Mouse (Mus musculus) embryonic facial prominence, embryonic 11.5 days (tissue): ENCODE data around the gene Mst1r. TPM values are rescaled to one million over a fixed set of nuclear protein-coding genes. Genes with fewer than 3 reads are reported as not detected.

Source experiments
- ATAC-seq: fragments of 200-750 bp; cut with Nextera tagmentation; replicated peaks from 2 replicates; pipeline ENCODE4 v1.8.0; 2017; ENCODE audit warnings: low read depth; ENCODE audit not compliant: insufficient number of reproducible peaks, low FRiP score, low TSS enrichment
- DNase-seq: peaks from one replicate; pipeline ENCODE4 v3.0.0-alpha.2; 2015; ENCODE audit warnings: low spot score
- H3K27ac ChIP-seq: fragments of 300-500 bp; sonication (generic); replicated peaks from 2 replicates; pipeline ENCODE4 v1.5.1; 2014; ENCODE audit warnings: mild to moderate bottlenecking, low read depth, low read length, control low read depth
- H3K27me3 ChIP-seq: fragments of 300-500 bp; sonication (generic); 2 replicates; pipeline ENCODE4 v1.6.1; 2014; ENCODE audit warnings: mild to moderate bottlenecking, low read length, moderate library complexity, mixed read lengths; ENCODE audit not compliant: control insufficient read depth, insufficient read depth
- H3K36me3 ChIP-seq: fragments of 300-500 bp; sonication (generic); replicated peaks from 2 replicates; pipeline ENCODE4 v1.6.1; 2014; ENCODE audit warnings: low read depth, mild to moderate bottlenecking, low read length, moderate library complexity, mixed read lengths; ENCODE audit not compliant: control insufficient read depth, insufficient read depth
- H3K4me1 ChIP-seq: fragments of 300-500 bp; sonication (generic); 2 replicates; pipeline ENCODE4 v1.6.1; 2014; ENCODE audit warnings: low read length, mixed read lengths; ENCODE audit not compliant: control insufficient read depth, insufficient read depth
- H3K4me2 ChIP-seq: fragments of 300-500 bp; sonication (generic); 2 replicates; pipeline ENCODE4 v1.6.1; 2014; ENCODE audit warnings: low read depth, mild to moderate bottlenecking, control low read depth, low read length, moderate library complexity
- H3K4me3 ChIP-seq: fragments of 300-500 bp; sonication (generic); 2 replicates; pipeline ENCODE4 v1.5.1; 2014; ENCODE audit warnings: low read depth, low read length, control low read depth
- H3K9ac ChIP-seq: fragments of 300-500 bp; sonication (generic); replicated peaks from 2 replicates; pipeline ENCODE4 v1.6.1; 2014; ENCODE audit warnings: mild to moderate bottlenecking, control low read depth, low read length
- H3K9me3 ChIP-seq: fragments of 300-500 bp; sonication (generic); replicated peaks from 2 replicates; pipeline ENCODE4 v1.6.1; 2016; ENCODE audit warnings: mild to moderate bottlenecking, low read length, inconsistent platforms, mixed read lengths; ENCODE audit not compliant: control insufficient read depth
- WGBS: fragments of 180-500 bp; shearing (Covaris S2); extraction: QIAGEN DNeasy Blood & Tissue Kit; methylation state at CpG from one replicate; pipeline ENCODE4 v1.1.7; 2014; 5-methylcytosine and 5-hydroxymethylcytosine counted together
- polyA plus RNA-seq: library from polyadenylated mRNA; unstranded; fragments of >200 nt; fragmentation: Nextera tagmentation; extraction: Ambion mirVana; gene quantifications from 2 replicates; pipeline ENCODE4 v1.2.1, GENCODE M21; 2014

The Mst1r gene
- polyA plus RNA-seq, 1 experiment from 2014 or later: 0.49 TPM

DNA sequence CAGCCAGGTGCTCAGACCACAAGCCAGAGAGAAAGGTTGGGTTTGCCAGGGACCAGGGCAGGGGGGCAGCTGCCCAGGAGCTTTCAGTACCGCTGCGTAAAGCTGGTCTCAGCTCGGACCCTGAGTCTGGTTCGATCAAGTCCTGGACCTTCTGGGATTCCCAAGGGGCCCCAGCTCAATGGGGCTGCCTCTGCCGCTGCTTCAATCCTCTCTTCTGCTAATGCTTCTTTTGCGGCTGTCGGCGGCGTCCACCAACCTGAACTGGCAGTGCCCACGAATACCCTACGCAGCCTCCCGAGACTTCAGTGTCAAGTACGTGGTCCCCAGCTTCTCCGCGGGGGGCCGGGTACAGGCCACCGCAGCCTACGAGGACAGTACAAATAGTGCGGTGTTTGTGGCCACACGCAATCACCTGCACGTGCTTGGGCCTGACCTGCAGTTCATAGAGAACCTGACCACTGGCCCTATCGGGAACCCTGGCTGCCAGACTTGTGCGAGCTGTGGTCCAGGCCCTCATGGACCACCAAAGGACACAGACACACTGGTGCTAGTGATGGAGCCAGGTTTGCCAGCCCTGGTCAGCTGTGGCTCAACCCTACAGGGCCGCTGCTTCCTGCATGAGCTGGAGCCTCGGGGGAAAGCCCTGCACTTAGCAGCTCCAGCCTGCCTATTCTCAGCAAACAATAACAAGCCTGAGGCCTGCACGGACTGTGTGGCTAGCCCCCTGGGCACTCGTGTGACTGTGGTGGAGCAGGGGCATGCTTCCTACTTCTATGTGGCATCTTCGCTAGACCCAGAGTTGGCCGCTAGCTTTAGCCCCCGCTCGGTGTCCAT is 511 bp downstream of the Mst1r start:
- peak overlapping the region; percentile 54 for H3K4me2 ChIP-seq
- H3K4me3 ChIP-seq: peak overlapping the region; percentile 27
- no peaks in the 10 kb centered on the region for H3K4me1 ChIP-seq
- no peaks in the 10 kb centered on the region for H3K27me3 ChIP-seq
- no peaks in the 10 kb centered on the region for H3K36me3 ChIP-seq
- H3K9me3 ChIP-seq: no peaks in the 10 kb centered on the region
- DNase-seq: no peak
- no peak overlapping the region for H3K27ac ChIP-seq
- H3K9ac ChIP-seq: peak overlapping the region; percentile 39
- peak; percentile 24; the same call in 1 of the 2 replicates for ATAC-seq
- 47% methylated on average over 31 of the region's 31 CpGs for WGBS

DNA sequence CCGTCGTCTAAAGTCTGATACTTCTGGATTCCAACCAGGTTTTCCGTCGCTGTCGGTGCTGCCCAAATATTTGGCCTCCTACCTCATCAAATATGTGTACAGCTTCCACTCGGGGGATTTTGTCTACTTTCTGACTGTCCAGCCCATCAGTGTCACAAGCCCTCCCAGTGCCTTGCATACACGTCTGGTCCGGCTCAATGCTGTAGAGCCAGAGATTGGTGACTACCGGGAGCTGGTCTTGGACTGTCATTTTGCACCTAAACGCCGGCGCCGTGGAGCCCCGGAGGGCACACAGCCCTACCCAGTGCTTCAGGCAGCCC is 1.1 kb downstream of the Mst1r start:
- H3K27ac ChIP-seq: no peak overlapping the region
- no peaks in the 10 kb centered on the region for H3K9me3 ChIP-seq
- no peaks in the 10 kb centered on the region for H3K4me1 ChIP-seq
- H3K27me3 ChIP-seq: no peaks in the 10 kb centered on the region
- H3K4me2 ChIP-seq: no peak overlapping the region
- DNase-seq (no peak), ATAC-seq (no peak)
- H3K4me3 ChIP-seq: no peak overlapping the region
- no peak overlapping the region for H3K9ac ChIP-seq
- H3K36me3 ChIP-seq: no peaks in the 10 kb centered on the region
- 80% methylated on average over 14 of the region's 14 CpGs for WGBS

DNA sequence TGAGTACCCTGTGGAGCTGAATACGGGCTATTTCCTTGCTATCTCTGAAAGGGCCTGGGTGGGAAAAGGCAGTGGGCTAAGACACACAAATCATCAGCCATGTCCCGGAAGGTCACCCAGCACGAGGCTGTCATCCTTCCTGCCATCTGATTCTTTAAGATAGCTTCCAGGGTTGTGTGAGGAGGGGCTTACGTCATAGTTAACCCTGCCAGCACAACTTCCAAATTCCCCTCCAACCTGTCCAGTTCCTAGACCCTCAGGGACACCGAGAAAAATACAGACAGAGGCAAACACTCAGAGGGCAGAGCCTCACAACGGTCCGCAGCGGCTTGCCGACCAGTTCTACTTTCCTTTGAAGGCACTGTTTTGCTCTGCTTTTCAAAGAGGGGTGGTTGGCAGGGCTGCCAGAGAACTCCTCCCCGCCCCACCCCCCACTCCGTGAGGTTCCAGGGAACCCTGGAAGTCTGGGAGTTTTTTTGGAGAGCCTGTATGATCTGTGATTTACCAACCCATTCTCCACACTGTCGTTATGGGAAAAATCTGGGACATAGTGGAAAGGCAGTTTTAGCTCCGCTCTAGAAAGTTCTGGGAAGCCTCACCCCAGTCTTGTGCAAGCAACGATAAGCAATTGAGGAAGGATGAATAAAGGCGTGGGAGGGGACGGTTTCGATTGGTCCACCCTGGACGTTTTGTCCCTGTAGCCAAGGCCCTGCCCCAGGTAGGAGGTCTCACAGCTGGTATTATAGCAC is 1.9 kb downstream of the Mst1r start:
- no peaks in the 10 kb centered on the region for H3K4me1 ChIP-seq
- no peak for DNase-seq
- no peaks in the 10 kb centered on the region for H3K36me3 ChIP-seq
- no peak overlapping the region for H3K4me3 ChIP-seq
- no peak overlapping the region for H3K27ac ChIP-seq
- H3K9ac ChIP-seq: 0 out of 2 replicates have a peak overlapping the region, but pooled peaks have one; percentile 18
- 43% methylated on average over 18 of the region's 18 CpGs for WGBS
- H3K4me2 ChIP-seq: no peak overlapping the region
- H3K9me3 ChIP-seq: no peaks in the 10 kb centered on the region
- no peak for ATAC-seq
- no peaks in the 10 kb centered on the region for H3K27me3 ChIP-seq

DNA sequence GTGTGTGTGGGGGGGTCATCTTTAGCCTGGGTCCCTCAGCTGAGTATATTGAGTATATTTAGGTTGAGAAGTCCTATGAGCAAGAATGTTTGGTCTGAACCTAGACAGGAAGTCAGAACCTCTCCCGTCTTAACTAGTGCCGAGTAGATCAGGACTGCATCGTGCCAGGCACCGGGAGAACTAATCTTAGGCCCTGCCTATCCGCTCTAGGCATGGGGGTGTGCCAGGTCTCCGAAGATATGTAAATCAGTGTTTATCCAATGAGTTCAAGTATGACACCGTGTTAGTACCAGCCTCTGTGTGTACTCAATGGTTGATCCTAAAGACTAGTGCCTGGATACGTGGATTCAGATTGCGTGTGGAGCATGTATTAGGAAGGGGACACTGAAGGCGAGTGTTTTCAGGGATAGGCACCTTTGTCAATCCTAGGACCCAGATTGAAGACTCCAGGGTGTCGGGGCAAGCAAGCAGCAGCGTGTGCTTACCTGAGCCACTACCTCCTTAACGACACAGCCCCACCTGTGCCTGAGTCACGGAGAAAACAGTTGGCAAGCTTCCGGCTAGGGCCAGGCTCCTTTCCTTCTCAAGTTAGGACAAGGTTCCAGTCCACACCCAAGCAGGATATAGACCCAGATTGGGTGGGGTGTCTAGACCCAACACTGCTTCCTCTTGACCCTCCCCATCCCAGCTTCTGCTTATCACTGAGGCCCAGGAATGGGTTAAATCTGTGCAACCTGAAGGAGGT is 3.5 kb downstream of the Mst1r start:
- WGBS: 87% methylated on average over 15 of the region's 15 CpGs
- no peak overlapping the region for H3K4me2 ChIP-seq
- H3K27me3 ChIP-seq: no peaks in the 10 kb centered on the region
- H3K36me3 ChIP-seq: no peaks in the 10 kb centered on the region
- H3K4me1 ChIP-seq: no peaks in the 10 kb centered on the region
- H3K27ac ChIP-seq: no peak overlapping the region
- no peak overlapping the region for H3K9ac ChIP-seq
- ATAC-seq (no peak), DNase-seq (no peak)
- no peak overlapping the region for H3K4me3 ChIP-seq
- no peaks in the 10 kb centered on the region for H3K9me3 ChIP-seq

DNA sequence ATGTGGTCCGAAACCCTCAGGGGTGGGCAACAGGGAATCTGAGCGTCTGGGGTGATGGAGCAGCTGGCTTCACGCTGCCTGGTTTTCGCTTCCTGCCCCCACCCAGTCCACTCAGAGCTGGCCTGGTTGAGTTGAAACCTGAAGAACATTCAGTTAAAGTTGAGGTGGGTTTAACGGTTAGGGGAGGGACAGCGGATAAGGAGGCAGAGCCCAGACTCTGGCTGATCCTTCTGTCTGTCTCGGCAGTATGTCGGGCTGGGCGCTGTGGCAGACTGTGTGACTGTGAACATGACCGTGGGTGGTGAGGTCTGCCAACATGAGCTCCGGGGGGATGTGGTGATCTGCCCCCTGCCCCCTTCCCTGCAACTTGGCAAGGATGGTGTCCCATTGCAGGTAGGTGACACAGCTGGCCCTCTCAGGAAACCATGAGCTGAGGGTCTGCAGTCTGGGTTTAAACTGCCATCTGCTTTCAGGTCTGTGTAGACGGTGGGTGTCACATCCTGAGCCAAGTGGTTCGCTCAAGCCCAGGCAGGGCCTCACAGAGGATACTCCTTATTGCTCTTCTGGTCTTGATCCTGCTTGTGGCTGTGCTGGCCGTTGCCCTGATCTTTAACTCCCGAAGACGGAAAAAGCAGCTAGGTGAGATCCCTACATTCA is 8.2 kb downstream of the Mst1r start:
- Histone ChIP-seq H3K27ac (no peak overlapping the region), H3K9me3 (no peaks in the 10 kb centered on the region), H3K4me2 (no peak overlapping the region), H3K36me3 (no peaks in the 10 kb centered on the region), H3K27me3 (no peaks in the 10 kb centered on the region), H3K4me3 (no peak overlapping the region), H3K9ac (no peak overlapping the region), H3K4me1 (peaks cover 2% of the 10 kb centered on the region; the same call in 1 of the 2 replicates)
- 85% methylated on average over 16 of the region's 16 CpGs for WGBS
- DNase-seq (no peak), ATAC-seq (no peak)

- Histone ChIP-seq H3K9me3 (no peaks in the 10 kb centered on the region), H3K4me3 (no peak overlapping the region), H3K9ac (no peak overlapping the region), H3K4me1 (peaks cover 2% of the 10 kb centered on the region; the same call in 1 of the 2 replicates), H3K27ac (no peak overlapping the region), H3K27me3 (no peaks in the 10 kb centered on the region), H3K4me2 (no peak overlapping the region), H3K36me3 (no peaks in the 10 kb centered on the region)
- 45% methylated on average over 13 of the region's 13 CpGs for WGBS
- ATAC-seq (0 out of 2 replicates have a peak, but pooled peaks have one; percentile 46), DNase-seq (peak; percentile 72)
Observed at GRCm38 (mm10) chr9:107917895-107918608, 11.4 kb downstream of the Mst1r start.

DNA sequence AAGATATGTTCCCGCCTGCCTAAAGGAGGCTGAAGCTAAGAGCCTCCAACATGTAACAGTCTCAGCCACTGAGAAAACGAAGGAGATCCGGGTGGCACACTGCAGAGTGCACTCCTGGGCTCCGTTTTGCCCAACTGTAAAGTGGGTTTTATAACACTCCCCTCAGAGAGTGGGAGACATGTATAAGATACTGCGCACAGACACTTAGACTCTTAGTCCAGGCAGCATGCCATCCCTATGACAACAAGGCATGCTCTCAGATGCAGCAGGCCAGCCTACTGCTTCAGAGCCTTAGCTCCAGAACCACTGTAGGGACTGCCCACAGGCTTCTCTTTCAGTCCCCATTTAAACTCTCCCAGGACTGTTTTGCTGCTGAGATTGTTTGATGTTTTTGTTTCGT is 12.2 kb downstream of the Mst1r start:
- no peak overlapping the region for H3K27ac ChIP-seq
- H3K4me2 ChIP-seq: no peak overlapping the region
- no peaks in the 10 kb centered on the region for H3K36me3 ChIP-seq
- H3K9me3 ChIP-seq: no peaks in the 10 kb centered on the region
- H3K27me3 ChIP-seq: no peaks in the 10 kb centered on the region
- no peak overlapping the region for H3K9ac ChIP-seq
- no peak overlapping the region for H3K4me3 ChIP-seq
- 78% methylated on average over 6 of the region's 6 CpGs for WGBS
- ATAC-seq (no peak), DNase-seq (no peak)
- H3K4me1 ChIP-seq: peaks cover 2% of the 10 kb centered on the region; the same call in 1 of the 2 replicates
